Mouse (Mus musculus): ENCODE measurements at regions not wholly inside any gene's neighbourhood (a gene's known extent, or its start where the extent isn't known, plus 50 kb on each side); places are given as distances from the start of the nearest gene placed in this dataset.

GRCm38 (mm10) chr8:107758637-107759036, 170.4 kb upstream of the Psmd7 start:
- TF ChIP-seq CTCF (IDR thresholded peaks at IDR 0.05; ENCODE audit: borderline replicate concordance, insufficient read depth, low read length) (no peak), POLR2A (IDR thresholded peaks at IDR 0.05; ENCODE audit: low read depth, low read length) (no peak)

Measured in embryonic fibroblast, embryonic 13.5 days (primary cell).